19 mouse cellular contexts compared by ENCODE assay signal in genomic region chr3:85188364-85188763, GRCm38 (mm10).
DNase-seq lines count a peak whose midpoint lies in the region; ATAC-seq and TF ChIP-seq lines count a peak whose summit lies in the region.
"Had no signal": no experiment of that assay in that cellular context is flagged by ENCODE, and none has a peak within 500 bp of the region (broad histone marks: within the 10 kb centered on the region; RNA-seq: fewer than 3 reads in every experiment).

No protein-coding gene starts in this region.

- no peak for DNase-seq in layer of hippocampus, adult 2 months (ENCODE audit: low spot score in 2 of 2)
- no peak for DNase-seq in layer of hippocampus, postnatal 36 days
- DNase-seq in right cerebral cortex, adult 2 months (ENCODE audit: low spot score in 2 of 2): peak; percentile 48 to 60
- no peak for DNase-seq in right cerebral cortex, postnatal 4 days
- no peak for DNase-seq in heart, embryonic 10.5 days (ENCODE audit: low spot score)
- DNase-seq in adrenal gland, adult 2 months: no peak
- DNase-seq: cerebellum, postnatal 10 days; heart, adult 11 months; retina, postnatal 1 day had no signal

- H3K36me3 ChIP-seq in heart, embryonic 10.5 days: no peaks in the 10 kb centered on the region
- H3K36me3 ChIP-seq: hindbrain, embryonic 12.5 days; liver, embryonic 15.5 days; midbrain, embryonic 12.5 days had no signal

- H3K9me3 ChIP-seq in heart, embryonic 10.5 days: no peaks in the 10 kb centered on the region
- H3K9me3 ChIP-seq: hindbrain, embryonic 12.5 days; liver, embryonic 15.5 days; midbrain, embryonic 12.5 days had no signal

- no peak for TF ChIP-seq POLR2A in olfactory bulb, adult 2 months (IDR thresholded peaks at IDR 0.05; ENCODE audit: insufficient read depth, low read depth, low read length)

- peaks cover 33% of the 10 kb centered on the region for H3K4me1 ChIP-seq in olfactory bulb, adult 2 months (ENCODE audit: control insufficient read depth, insufficient read depth, low read length)
- peaks cover 37% of the 10 kb centered on the region for H3K4me1 ChIP-seq in heart, embryonic 10.5 days
- H3K4me1 ChIP-seq: liver, embryonic 15.5 days had no signal

- 48% methylated on average over 5 of the region's 5 CpGs for WGBS in olfactory bulb, adult 2 months
- 26% methylated on average over 5 of the region's 5 CpGs for WGBS in heart, embryonic 10.5 days

- no peak for TF ChIP-seq CTCF in layer of hippocampus, adult 2 months (conservative IDR thresholded peaks at IDR 0.05)
- TF ChIP-seq CTCF in olfactory bulb, adult 2 months (IDR thresholded peaks at IDR 0.05; ENCODE audit: insufficient read depth, low read depth, low read length): no peak

- peaks cover 12% of the 10 kb centered on the region; the same call in 1 of the 2 replicates for H3K27me3 ChIP-seq in heart, embryonic 10.5 days (ENCODE audit: insufficient read depth, poor library complexity, severe bottlenecking)
- H3K27me3 ChIP-seq: liver, embryonic 15.5 days had no signal

- peak overlapping the region; percentile 87 for H3K27ac ChIP-seq in layer of hippocampus, adult 2 months
- H3K27ac ChIP-seq in olfactory bulb, adult 2 months (ENCODE audit: insufficient read depth, low read depth, low read length): peak overlapping the region; percentile 52
- no peak overlapping the region for H3K27ac ChIP-seq in heart, embryonic 10.5 days
- H3K27ac ChIP-seq: hindbrain, embryonic 12.5 days; liver, embryonic 15.5 days; midbrain, embryonic 12.5 days; stomach, postnatal 0 days had no signal

- H3K4me3 ChIP-seq in layer of hippocampus, adult 2 months: no peak overlapping the region
- H3K4me3 ChIP-seq in olfactory bulb, adult 2 months (ENCODE audit: insufficient read depth, low read depth, low read length): no peak overlapping the region
- H3K4me3 ChIP-seq in heart, embryonic 10.5 days: no peak overlapping the region
- H3K4me3 ChIP-seq: hindbrain, embryonic 12.5 days; liver, embryonic 15.5 days; midbrain, embryonic 12.5 days; myocyte had no signal

- peak; percentile 60 for ATAC-seq in common myeloid progenitor, adult 5-6 weeks (replicated peaks; ENCODE audit: low read depth, poor library complexity, severe bottlenecking)
- ATAC-seq: intestine, embryonic 16.5 days; lung, postnatal 0 days; Patski had no signal

Comparison
In these comparisons a context has a peak if more than half of its experiments do, and no peak if none do; other contexts are left out.
1. DNase-seq: peak in right cerebral cortex, adult 2 months (2 of 2); none in layer of hippocampus, adult 2 months (0 of 2), layer of hippocampus, postnatal 36 days (0 of 2), right cerebral cortex, postnatal 4 days (single experiment), heart, embryonic 10.5 days (single experiment) and adrenal gland, adult 2 months (single experiment).